Mouse (Mus musculus): ENCODE results near the gene Kdm2b. TPM values are rescaled to one million over a fixed set of nuclear protein-coding genes. Genes with fewer than 3 reads are reported as not detected.

The Kdm2b gene
- total and polyA plus RNA-seq, 3 experiments: 29.2 to 48.9 TPM; not detected in 1

DNA sequence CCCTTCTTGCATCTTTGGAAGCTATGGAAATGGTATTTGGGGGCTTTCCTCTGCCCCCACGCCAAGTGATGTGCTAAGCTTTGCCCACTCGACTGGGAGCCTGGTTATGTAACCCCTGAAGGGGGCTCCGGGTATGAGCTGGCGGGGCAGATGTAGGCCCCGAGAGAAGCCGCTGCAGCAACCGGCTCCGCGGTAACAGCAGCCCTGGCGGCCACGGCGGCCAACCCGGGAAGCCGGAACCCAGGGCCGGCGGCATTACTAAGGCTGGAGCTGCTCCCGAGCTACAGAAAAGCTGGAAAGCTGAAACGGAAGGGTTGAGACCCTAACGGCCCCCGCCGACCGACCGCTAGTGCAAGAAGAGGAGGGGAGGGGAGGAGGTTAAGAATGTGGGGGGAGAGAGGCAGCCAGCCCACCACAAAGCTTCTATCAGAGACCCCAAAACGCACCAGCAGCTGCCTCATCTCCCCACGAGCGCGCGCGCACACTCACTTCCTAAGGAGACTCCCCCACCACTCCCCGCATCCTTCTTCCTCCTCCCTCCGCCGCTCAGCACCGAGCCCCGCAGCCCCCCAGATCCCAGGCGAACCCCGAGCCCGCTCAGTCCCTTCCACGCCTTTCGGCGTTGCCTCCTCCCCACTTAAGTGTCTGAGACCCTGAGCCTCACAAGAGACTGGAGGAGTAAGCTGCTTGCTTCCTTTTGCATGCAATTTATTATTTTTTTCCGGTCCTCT lies 1.4 kb downstream of the Kdm2b start (continued):
- TF ChIP-seq GABPA (IDR thresholded peaks at IDR 0.05; ENCODE audit: low read depth, low read length) (no peak), JUND (IDR thresholded peaks at IDR 0.05; ENCODE audit: low read depth, low read length) (no peak)

DNA sequence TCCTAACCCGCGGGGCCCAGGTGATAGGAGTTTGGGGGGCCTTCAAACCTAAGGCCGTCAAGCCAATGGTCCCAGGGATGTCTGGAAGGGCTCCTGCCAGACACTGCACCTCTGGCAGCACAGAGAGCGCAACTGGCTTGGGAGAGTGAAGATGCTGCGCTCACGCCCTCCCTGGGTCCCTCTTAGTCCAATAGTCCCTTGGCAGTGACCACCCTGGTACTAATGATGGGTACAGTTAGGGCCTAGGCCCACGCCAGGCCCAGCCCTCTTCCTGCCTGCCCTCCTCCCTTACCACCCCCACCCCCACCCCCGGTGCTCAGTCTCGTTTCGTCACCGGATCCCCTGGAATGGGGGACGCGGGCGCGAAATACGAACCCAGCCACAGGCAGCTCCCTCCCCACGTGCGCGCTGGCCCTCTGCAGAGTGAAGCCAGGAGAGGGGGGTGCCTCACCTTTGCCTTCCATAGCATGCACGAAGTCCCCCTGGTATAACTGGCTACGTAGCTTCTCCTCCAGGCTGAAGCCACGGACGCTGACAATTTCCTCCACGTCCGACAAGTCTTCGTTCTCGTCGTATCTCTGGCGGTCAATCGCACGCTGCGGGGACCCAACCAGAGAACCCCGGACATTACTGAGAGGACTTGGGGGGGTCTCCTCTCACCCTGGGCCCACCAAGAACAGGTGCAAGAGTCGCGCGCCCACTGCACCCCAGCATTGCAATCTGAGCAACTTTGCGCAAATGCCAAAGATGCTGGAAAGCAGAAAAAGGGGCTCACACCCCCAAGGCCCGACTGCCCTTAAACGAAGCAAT lies 2.2 kb downstream of the Kdm2b start:
- no peaks in the 10 kb centered on the region for H3K27me3 ChIP-seq (ENCODE audit: control insufficient read depth in 1 of 2, insufficient read depth in 2 of 2, low read length in 2 of 2)
- H3K79me2 ChIP-seq (ENCODE audit: control insufficient read depth, insufficient read depth, low read length, poor library complexity): peaks cover 2% of the 10 kb centered on the region; the same call in 1 of the 2 replicates
- H3K27ac ChIP-seq (ENCODE audit: control insufficient read depth, low read depth, low read length): no peak overlapping the region
- DNase-seq (ENCODE audit: low read depth, low spot score): no peak
- peaks cover 5 to 11% of the 10 kb centered on the region in 2 experiments; a peak in 3 of 4 replicates for H3K4me1 ChIP-seq (ENCODE audit: control insufficient read depth in 1 of 2, insufficient read depth in 2 of 2, low read length in 2 of 2)
- H3K9me3 ChIP-seq (replicated peaks; ENCODE audit: insufficient read depth, low read length): no peaks in the 10 kb centered on the region
- H3K4me3 ChIP-seq (ENCODE audit: control insufficient read depth in 1 of 2, insufficient read depth in 1 of 2, low read depth in 2 of 2, low read length in 2 of 2): peak overlapping the region; percentile 79 to 89
- H3K9ac ChIP-seq (ENCODE audit: control insufficient read depth, low read depth, low read length, poor library complexity, severe bottlenecking): peak overlapping the region; percentile 83
- H3K36me3 ChIP-seq (ENCODE audit: control insufficient read depth in 1 of 2, insufficient read depth in 2 of 2, low read length in 2 of 2): peaks cover 0 to 5% of the 10 kb centered on the region in 2 experiments; a peak in 2 of 4 replicates
- TF ChIP-seq TBP (IDR thresholded peaks at IDR 0.05; ENCODE audit: low read depth, low read length): no peak
- TF ChIP-seq CHD2 (IDR thresholded peaks at IDR 0.05; ENCODE audit: low read length): no peak
- peak; percentile 3; the same call in 1 of the 2 replicates for TF ChIP-seq MXI1 (IDR thresholded peaks at IDR 0.05; ENCODE audit: low read depth, low read length)

DNA sequence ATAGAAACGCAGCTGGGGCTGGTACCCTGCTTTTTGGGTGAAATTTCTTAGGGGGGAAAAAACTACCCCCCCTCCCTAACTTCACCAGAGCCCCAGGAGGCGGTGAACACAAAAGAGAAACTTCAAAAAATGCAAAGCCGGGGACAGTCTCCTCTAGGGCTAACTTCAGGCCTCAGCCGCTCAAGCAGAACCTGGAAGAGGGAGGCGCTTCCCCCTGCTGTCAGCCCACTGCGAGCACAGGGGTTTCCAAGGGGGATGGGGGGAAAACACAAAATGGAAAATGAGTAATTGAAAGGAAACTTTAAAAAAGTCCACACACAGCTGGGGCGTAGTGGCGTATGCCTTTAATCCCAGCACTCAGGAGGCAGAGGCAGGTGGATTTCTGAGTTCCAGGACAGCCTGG lies 3.5 kb downstream of the Kdm2b start:
- H3K9ac ChIP-seq (ENCODE audit: control insufficient read depth, low read depth, low read length, poor library complexity, severe bottlenecking): no peak overlapping the region
- peaks cover 0 to 5% of the 10 kb centered on the region in 2 experiments; a peak in 2 of 4 replicates for H3K36me3 ChIP-seq (ENCODE audit: control insufficient read depth in 1 of 2, insufficient read depth in 2 of 2, low read length in 2 of 2)
- DNase-seq (ENCODE audit: low read depth, low spot score): no peak
- TF ChIP-seq BHLHE40 (IDR thresholded peaks at IDR 0.05; ENCODE audit: borderline replicate concordance, low read depth, low read length) (no peak), NRF1 (IDR thresholded peaks at IDR 0.05; ENCODE audit: insufficient read depth, low read depth, low read length, poor library complexity, severe bottlenecking) (no peak), MAFK (IDR thresholded peaks at IDR 0.05; ENCODE audit: borderline replicate concordance, low read depth, low read length) (no peak), ZNF384 (IDR thresholded peaks at IDR 0.05; ENCODE audit: low read depth, low read length) (no peak), POLR2AphosphoS2 (IDR thresholded peaks at IDR 0.05; ENCODE audit: low read length) (no peak), SMC3 (IDR thresholded peaks at IDR 0.05; ENCODE audit: low read depth, low read length) (no peak), MXI1 (IDR thresholded peaks at IDR 0.05; ENCODE audit: low read depth, low read length) (no peak), MEF2A (IDR thresholded peaks at IDR 0.05; ENCODE audit: extremely low read depth, insufficient replicate concordance, low read depth, low read length, poor library complexity, severe bottlenecking) (no peak), POLR2A (IDR thresholded peaks at IDR 0.05; ENCODE audit: control insufficient read depth in 1 of 2, insufficient read depth in 1 of 2, low read depth in 1 of 2, low read length in 2 of 2, poor library complexity in 1 of 2) (no peak), ZMIZ1 (IDR thresholded peaks at IDR 0.05; ENCODE audit: low read depth, low read length) (no peak), USF2 (IDR thresholded peaks at IDR 0.05; ENCODE audit: borderline replicate concordance in 1 of 2, insufficient read depth in 1 of 2, low read depth in 1 of 2, low read length in 2 of 2) (no peak), ZKSCAN1 (IDR thresholded peaks at IDR 0.05; ENCODE audit: low read depth, low read length) (no peak), ZC3H11A (IDR thresholded peaks at IDR 0.05; ENCODE audit: low read depth, low read length) (no peak), TBP (IDR thresholded peaks at IDR 0.05; ENCODE audit: low read depth, low read length) (no peak), MAX (IDR thresholded peaks at IDR 0.05; ENCODE audit: low read length) (no peak), CHD2 (IDR thresholded peaks at IDR 0.05; ENCODE audit: low read length) (no peak), UBTF (IDR thresholded peaks at IDR 0.05; ENCODE audit: borderline replicate concordance, insufficient read depth, low read depth, low read length) (no peak), ELF1 (IDR thresholded peaks at IDR 0.05; ENCODE audit: low read depth, low read length) (no peak), TAL1 (IDR thresholded peaks at IDR 0.05; ENCODE audit: low read length) (no peak)
- H3K27ac ChIP-seq (ENCODE audit: control insufficient read depth, low read depth, low read length): no peak overlapping the region
- H3K79me2 ChIP-seq (ENCODE audit: control insufficient read depth, insufficient read depth, low read length, poor library complexity): peaks cover 2% of the 10 kb centered on the region; the same call in 1 of the 2 replicates
- H3K4me1 ChIP-seq (ENCODE audit: control insufficient read depth in 1 of 2, insufficient read depth in 2 of 2, low read length in 2 of 2): peaks cover 5 to 11% of the 10 kb centered on the region in 2 experiments; a peak in 3 of 4 replicates
- H3K9me3 ChIP-seq (replicated peaks; ENCODE audit: insufficient read depth, low read length): no peaks in the 10 kb centered on the region
- H3K27me3 ChIP-seq (ENCODE audit: control insufficient read depth in 1 of 2, insufficient read depth in 2 of 2, low read length in 2 of 2): no peaks in the 10 kb centered on the region
- no peak overlapping the region for H3K4me3 ChIP-seq (ENCODE audit: control insufficient read depth in 1 of 2, insufficient read depth in 1 of 2, low read depth in 2 of 2, low read length in 2 of 2)

Measured in MEL (cell line).